Mouse (Mus musculus): Measurements from ENCODE around the gene Ppfibp2. TPM values are rescaled to one million over a fixed set of nuclear protein-coding genes. Genes with fewer than 3 reads are reported as not detected.

Ppfibp2 gene
- 1 to 10 TPM; 2.2 to 4.4 TPM for polyA plus RNA-seq (2017; shearing (Covaris generic))

GRCm38 (mm10) chr7:107594857-107595402 is at the start of gene Ppfibp2:
TSS of gene Ppfibp2 (plus strand) at chr7:107595207.

GRCm38 (mm10) chr7:107567261-107567671 is 27.7 kb upstream of the Ppfibp2 start, which contains the start of gene Olfml1:
TSS of gene Olfml1 (plus strand) at chr7:107567446.

GRCm38 (mm10) chr7:107625061-107625460 is 30.1 kb downstream of the Ppfibp2 start, which contains the start of gene 5330417H12Rik:
TSS of gene 5330417H12Rik (minus strand) at chr7:107625161.

GRCm38 (mm10) chr7:107757308-107758151 is 162.5 kb downstream of the Ppfibp2 start, which contains the start of gene Cyb5r2:
TSS of gene Cyb5r2 (minus strand) at chr7:107758032.

Other genes starting within 250 kb of the Ppfibp2 start
- gene Syt9, start 224.5 kb upstream of the Ppfibp2 start, polyA plus RNA-seq (2017; shearing (Covaris generic)) = under 1 TPM in 1 of 2 experiments, not detected in 1; 0.19 TPM
- gene Olfml1, start 27.8 kb upstream of the Ppfibp2 start, polyA plus RNA-seq (2017; shearing (Covaris generic)) = not detected
- gene 5330417H12Rik, start 30.0 kb downstream of the Ppfibp2 start, polyA plus RNA-seq (2017; shearing (Covaris generic)) = not detected
- gene Cyb5r2, start 162.8 kb downstream of the Ppfibp2 start, polyA plus RNA-seq (2017; shearing (Covaris generic)) = under 1 TPM; 0.31 to 0.56 TPM
- not detected for gene Ovch2, start 206.0 kb downstream of the Ppfibp2 start, polyA plus RNA-seq (2017; shearing (Covaris generic))
- not detected for gene Olfr467, start 217.1 kb downstream of the Ppfibp2 start, polyA plus RNA-seq (2017; shearing (Covaris generic))
- not detected for gene Olfr469, start 230.3 kb downstream of the Ppfibp2 start, polyA plus RNA-seq (2017; shearing (Covaris generic))